Mouse (Mus musculus) retina, postnatal 7 days (tissue): ENCODE measurements around the gene Gm11938.

Experiments used
- DNase-seq: peaks from one replicate; pipeline ENCODE4 v3.0.0-alpha.2; 2012; ENCODE audit warnings: low read depth, low spot score

Gm11938 gene

DNA sequence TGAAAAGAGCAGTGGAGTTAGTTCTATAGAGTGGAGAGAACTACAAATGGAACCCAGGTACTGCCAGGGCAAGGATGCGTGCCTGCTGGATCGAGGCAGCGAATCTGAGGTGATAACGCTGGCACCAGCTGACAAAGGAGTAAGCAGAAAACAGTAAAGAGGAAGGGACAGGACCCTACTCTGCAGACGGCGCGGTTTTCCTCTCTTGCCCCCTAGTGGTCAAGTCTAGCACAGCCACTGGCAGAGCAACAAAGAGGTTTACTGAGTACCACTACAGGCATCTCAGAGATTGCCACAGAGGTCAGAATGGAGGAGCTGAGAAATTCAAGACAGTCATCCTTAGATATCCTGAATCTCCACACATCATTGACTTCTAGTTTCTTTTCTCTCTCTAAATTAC is 29.0 kb downstream of the Gm11938 start:
- DNase-seq: peak; percentile 54

DNA sequence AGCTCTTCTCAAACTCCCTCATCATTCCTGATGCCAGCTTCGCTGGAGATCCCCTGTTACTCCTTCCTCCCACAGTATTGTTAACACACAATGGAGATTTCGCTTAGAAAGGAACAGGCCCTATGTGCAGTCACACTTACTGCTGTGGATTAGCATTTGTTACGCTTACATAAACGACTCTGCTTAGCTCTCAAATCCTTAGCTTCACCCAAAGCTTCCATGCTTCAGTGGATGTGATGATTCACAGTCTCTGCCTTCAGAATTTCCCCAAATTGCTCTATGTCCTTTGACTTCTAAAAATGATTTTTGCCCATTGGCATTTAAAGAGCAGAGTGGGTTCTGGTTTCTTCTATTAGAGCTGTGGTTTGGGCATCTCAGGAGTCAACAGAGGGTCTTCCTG is 29.9 kb downstream of the Gm11938 start:
- no peak for DNase-seq

DNA sequence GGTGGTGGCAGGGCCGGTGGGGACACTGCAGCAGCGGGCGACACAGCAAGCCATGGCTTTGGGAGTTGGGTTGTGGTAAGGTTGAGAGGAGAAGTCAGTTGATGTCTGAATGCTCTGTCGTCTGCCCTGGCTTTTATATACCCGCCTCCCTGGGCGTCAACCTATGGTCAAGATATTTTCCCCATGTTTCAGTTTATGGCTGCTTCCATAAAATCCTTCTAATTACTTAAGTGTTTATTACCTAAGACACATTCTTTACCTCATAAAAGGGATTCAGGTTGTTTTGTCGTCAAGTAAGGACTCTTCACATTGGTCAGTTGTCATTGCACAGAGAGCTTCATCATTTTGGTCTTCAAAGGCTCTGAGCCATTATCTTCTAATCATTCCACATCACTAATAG is 36.6 kb downstream of the Gm11938 start, which contains the start of gene Krtap3-1:
Krtap3-1 (minus strand) TSS at position 101 of the 400 bp plus-strand sequence.
- no peak for DNase-seq

DNA sequence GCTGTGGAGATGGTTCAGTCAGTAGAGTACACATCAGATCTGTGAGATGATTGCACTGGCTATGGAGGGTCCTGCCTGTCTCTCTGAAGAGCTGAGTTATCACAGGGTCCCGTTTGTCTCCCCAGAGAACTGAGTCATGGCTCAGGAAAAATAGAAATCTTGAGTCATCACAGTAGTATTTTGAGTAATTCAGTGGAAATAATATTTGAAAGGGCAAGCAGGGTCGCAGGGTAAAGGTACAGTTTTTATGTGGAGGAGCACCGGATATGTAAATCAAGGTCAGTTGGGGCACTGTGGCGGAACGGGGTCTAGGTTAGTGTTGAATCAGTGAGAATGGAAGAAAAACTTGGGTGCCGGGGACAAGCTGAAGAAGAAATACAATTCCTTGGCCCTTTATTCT is 40.5 kb downstream of the Gm11938 start:
- DNase-seq: no peak

DNA sequence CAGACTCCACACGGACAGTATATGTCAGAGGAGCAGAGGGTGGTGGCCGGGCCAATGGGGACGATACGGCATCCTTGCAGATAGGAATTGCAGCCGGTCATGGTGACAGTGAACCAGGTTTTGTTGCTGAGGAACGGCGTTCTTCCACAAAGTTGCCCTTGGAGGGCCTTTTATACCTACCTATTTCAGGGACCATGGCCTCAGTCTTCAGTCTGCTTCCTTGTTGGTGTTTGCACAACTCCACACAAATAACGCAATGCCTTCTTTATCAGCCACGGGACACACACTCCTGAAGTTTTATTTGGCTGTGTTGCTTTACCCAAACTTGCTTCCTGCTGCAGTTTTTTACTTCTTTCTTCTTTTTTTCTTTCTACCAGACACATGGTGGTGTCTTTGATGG is 43.7 kb downstream of the Gm11938 start, which contains the start of gene Gm11939:
Gm11939 (minus strand) TSS at position 101 of the 400 bp plus-strand sequence.
- no peak for DNase-seq

DNA sequence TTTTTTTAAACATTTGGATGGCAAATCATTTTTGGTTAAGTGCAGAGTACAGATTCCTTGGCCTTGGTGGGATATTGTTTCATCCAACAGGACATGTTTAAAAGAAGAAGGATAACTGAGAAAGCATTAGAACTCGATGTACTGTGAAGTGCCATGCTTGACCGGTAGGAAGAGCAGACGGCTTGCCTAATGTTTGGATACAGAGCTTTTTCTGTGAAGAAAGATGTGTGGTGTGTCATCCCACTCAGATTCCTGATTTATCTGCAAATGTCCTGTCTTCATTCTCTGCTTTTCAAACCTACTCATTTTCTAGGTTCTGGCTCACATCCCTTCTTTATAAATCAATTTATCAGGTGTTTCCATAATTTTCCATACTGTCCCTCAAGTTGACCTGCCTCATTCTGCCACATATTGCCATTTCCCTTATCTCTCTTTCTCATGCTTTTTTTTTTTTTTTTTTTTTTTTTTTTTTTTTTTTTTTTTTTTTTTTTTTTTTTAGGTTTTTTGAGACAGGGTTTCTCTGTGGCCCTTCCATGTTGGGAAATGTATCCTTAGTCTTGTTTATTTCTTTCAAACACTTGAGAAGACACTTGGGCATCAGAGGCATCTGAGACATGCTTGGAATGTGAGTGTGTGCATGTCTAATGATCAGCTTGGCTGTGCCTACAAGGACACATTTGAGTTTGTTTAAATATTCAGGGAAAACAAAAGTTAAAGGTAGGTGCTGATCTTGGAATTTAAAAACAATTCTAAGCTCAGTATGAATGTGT is 44.9 kb downstream of the Gm11938 start:
- no peak for DNase-seq

DNA sequence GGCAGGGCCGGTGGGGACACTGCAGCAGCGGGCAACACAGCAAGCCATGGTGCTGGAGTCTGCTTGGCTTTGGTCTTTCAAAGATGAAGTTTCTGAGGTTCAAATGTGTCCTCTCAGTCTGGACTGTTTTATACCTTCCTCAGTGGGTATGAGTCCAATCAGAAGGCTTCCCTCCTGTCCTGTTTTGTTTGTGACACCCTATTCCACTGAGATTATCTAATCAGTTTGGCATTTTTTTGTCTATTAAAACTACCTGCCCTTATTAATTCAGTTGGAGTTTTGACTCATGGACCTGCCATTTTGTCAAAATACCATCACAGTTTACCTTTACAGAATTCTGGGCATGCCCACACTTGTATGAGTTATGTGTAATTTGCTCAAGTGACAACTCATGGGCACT is 46.4 kb downstream of the Gm11938 start, which contains the start of gene Krtap3-2:
Krtap3-2 (minus strand) TSS at position 101 of the 400 bp plus-strand sequence.
- DNase-seq: no peak

DNA sequence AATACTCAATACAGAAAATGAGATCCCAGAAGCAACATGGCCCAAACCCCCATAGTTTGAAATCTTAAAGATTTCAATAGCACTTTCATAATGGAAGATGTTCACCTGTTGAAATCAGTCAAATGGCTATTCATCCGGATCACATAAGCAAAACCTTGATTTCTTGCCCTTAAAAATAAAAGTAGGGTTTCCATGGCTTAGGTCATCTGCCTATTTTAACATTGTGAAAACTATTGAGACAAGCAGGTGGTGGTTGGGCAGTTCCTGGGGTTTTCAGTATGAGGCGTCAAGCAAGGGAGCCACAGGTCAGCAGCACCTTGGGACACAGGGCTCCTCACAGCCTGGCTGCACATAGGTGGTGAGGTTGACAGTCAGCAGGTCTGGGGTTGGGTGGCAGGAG is 46.9 kb downstream of the Gm11938 start:
- no peak for DNase-seq
